Mouse (Mus musculus): Measurements from ENCODE around the gene Slc32a1. TPM values are rescaled to one million over a fixed set of nuclear protein-coding genes. Genes with fewer than 3 reads are reported as not detected.

The Slc32a1 gene
- polyA plus RNA-seq (2016; fragmentation: Nextera tagmentation; extraction: Ambion mirVana) = 0.08 TPM in 1 of 2 replicates, not detected in the other

GRCm38 (mm10) chr2:158610488-158611325, at the start of gene Slc32a1:
TSS of gene Slc32a1 (plus strand) at chr2:158610767.
- H3K4me2 ChIP-seq = peak within 1 kb of the TSS; percentile 53
- peak; percentile 52; the same call in 1 of the 2 replicates for ATAC-seq (ENCODE audit: insufficient number of reproducible peaks, low FRiP score)
- H3K27ac ChIP-seq (ENCODE audit: poor library complexity, severe bottlenecking) = no peak within 1 kb of the TSS
- no peaks in the 10 kb centered on the region for H3K36me3 ChIP-seq
- H3K9ac ChIP-seq = no peak within 1 kb of the TSS
- peaks cover 44% of the 10 kb centered on the region for H3K4me1 ChIP-seq (replicated peaks)
- peaks cover 99% of the 10 kb centered on the region for H3K27me3 ChIP-seq (replicated peaks)
- under 1% methylated on average over 77 of the region's 77 CpGs for WGBS
- peak within 1 kb of the TSS; percentile 30 for H3K4me3 ChIP-seq
- H3K9me3 ChIP-seq (replicated peaks) = no peaks in the 10 kb centered on the region

- peaks cover 14% of the 10 kb centered on the region for H3K4me1 ChIP-seq (replicated peaks)
- no peak for ATAC-seq (ENCODE audit: insufficient number of reproducible peaks, low FRiP score)
- no peak overlapping the region for H3K4me3 ChIP-seq
- H3K27me3 ChIP-seq (replicated peaks) = peaks cover 43% of the 10 kb centered on the region
- H3K27ac ChIP-seq (ENCODE audit: poor library complexity, severe bottlenecking) = no peak overlapping the region
- no peak overlapping the region for H3K9ac ChIP-seq
- H3K36me3 ChIP-seq = no peaks in the 10 kb centered on the region
- no peak overlapping the region for H3K4me2 ChIP-seq
- peaks cover 5% of the 10 kb centered on the region; the same call in 1 of the 2 replicates for H3K9me3 ChIP-seq (replicated peaks)
- 11% methylated on average over 9 of the region's 9 CpGs for WGBS
These were observed 49.8 kb upstream of the Slc32a1 start for GRCm38 (mm10) chr2:158560801-158561200.

- H3K4me3 ChIP-seq = no peak overlapping the region
- no peak overlapping the region for H3K27ac ChIP-seq (ENCODE audit: poor library complexity, severe bottlenecking)
- no peak overlapping the region; the same call in 1 of the 2 replicates for H3K9ac ChIP-seq
- peaks cover 11% of the 10 kb centered on the region for H3K4me1 ChIP-seq (replicated peaks)
- peaks cover 5% of the 10 kb centered on the region; the same call in 1 of the 2 replicates for H3K9me3 ChIP-seq (replicated peaks)
- H3K4me2 ChIP-seq = no peak overlapping the region
- H3K27me3 ChIP-seq (replicated peaks) = peaks cover 43% of the 10 kb centered on the region
- WGBS = 21% methylated on average over 3 of the region's 3 CpGs
- no peaks in the 10 kb centered on the region for H3K36me3 ChIP-seq
- ATAC-seq (ENCODE audit: insufficient number of reproducible peaks, low FRiP score) = no peak
These were observed 49.0 kb upstream of the Slc32a1 start for GRCm38 (mm10) chr2:158561371-158562144.

GRCm38 (mm10) chr2:158570421-158571081, 40.0 kb upstream of the Slc32a1 start:
- Histone ChIP-seq H3K9ac (no peak overlapping the region), H3K9me3 (replicated peaks) (no peaks in the 10 kb centered on the region), H3K4me2 (no peak overlapping the region), H3K4me3 (no peak overlapping the region), H3K27ac (ENCODE audit: poor library complexity, severe bottlenecking) (no peak overlapping the region), H3K36me3 (no peaks in the 10 kb centered on the region), H3K27me3 (replicated peaks) (peaks cover 48% of the 10 kb centered on the region), H3K4me1 (replicated peaks) (no peaks in the 10 kb centered on the region)
- no peak for ATAC-seq (ENCODE audit: insufficient number of reproducible peaks, low FRiP score)
- 27% methylated on average over 13 of the region's 13 CpGs for WGBS

GRCm38 (mm10) chr2:158579979-158580378, 30.6 kb upstream of the Slc32a1 start:
- 39% methylated on average over 4 of the region's 4 CpGs for WGBS
- no peak overlapping the region for H3K4me2 ChIP-seq
- no peak overlapping the region for H3K9ac ChIP-seq
- no peaks in the 10 kb centered on the region for H3K36me3 ChIP-seq
- peaks cover 4% of the 10 kb centered on the region for H3K4me1 ChIP-seq (replicated peaks)
- H3K4me3 ChIP-seq = no peak overlapping the region
- no peaks in the 10 kb centered on the region for H3K9me3 ChIP-seq (replicated peaks)
- peaks cover 23% of the 10 kb centered on the region for H3K27me3 ChIP-seq (replicated peaks)
- H3K27ac ChIP-seq (ENCODE audit: poor library complexity, severe bottlenecking) = no peak overlapping the region
- no peak for ATAC-seq (ENCODE audit: insufficient number of reproducible peaks, low FRiP score)

GRCm38 (mm10) chr2:158584621-158585358, 25.8 kb upstream of the Slc32a1 start:
- peak; percentile 81 for ATAC-seq (ENCODE audit: insufficient number of reproducible peaks, low FRiP score)
- no peak overlapping the region for H3K9ac ChIP-seq
- peaks cover 25% of the 10 kb centered on the region for H3K27me3 ChIP-seq (replicated peaks)
- H3K4me2 ChIP-seq = 0 out of 2 replicates have a peak overlapping the region, but pooled peaks have one; percentile 0
- H3K36me3 ChIP-seq = no peaks in the 10 kb centered on the region
- H3K27ac ChIP-seq (ENCODE audit: poor library complexity, severe bottlenecking) = no peak overlapping the region
- H3K9me3 ChIP-seq (replicated peaks) = no peaks in the 10 kb centered on the region
- no peak overlapping the region for H3K4me3 ChIP-seq
- 2% methylated on average over 12 of the region's 12 CpGs for WGBS
- peaks cover 6% of the 10 kb centered on the region for H3K4me1 ChIP-seq (replicated peaks)

GRCm38 (mm10) chr2:158588524-158589271, 21.9 kb upstream of the Slc32a1 start:
- Histone ChIP-seq H3K36me3 (no peaks in the 10 kb centered on the region), H3K27me3 (replicated peaks) (peaks cover 33% of the 10 kb centered on the region), H3K27ac (ENCODE audit: poor library complexity, severe bottlenecking) (no peak overlapping the region), H3K4me3 (no peak overlapping the region), H3K9me3 (replicated peaks) (no peaks in the 10 kb centered on the region), H3K4me1 (replicated peaks) (peaks cover 6% of the 10 kb centered on the region), H3K4me2 (no peak overlapping the region), H3K9ac (no peak overlapping the region)
- no peak for ATAC-seq (ENCODE audit: insufficient number of reproducible peaks, low FRiP score)
- WGBS = 53% methylated on average over 8 of the region's 8 CpGs

GRCm38 (mm10) chr2:158590495-158590894, 20.1 kb upstream of the Slc32a1 start:
- WGBS = 44% methylated on average over 3 of the region's 3 CpGs

GRCm38 (mm10) chr2:158591286-158591685, 19.3 kb upstream of the Slc32a1 start:
- Histone ChIP-seq H3K36me3 (no peaks in the 10 kb centered on the region), H3K9ac (no peak overlapping the region), H3K27ac (ENCODE audit: poor library complexity, severe bottlenecking) (no peak overlapping the region), H3K4me1 (replicated peaks) (no peaks in the 10 kb centered on the region), H3K27me3 (replicated peaks) (peaks cover 48% of the 10 kb centered on the region), H3K9me3 (replicated peaks) (no peaks in the 10 kb centered on the region), H3K4me3 (no peak overlapping the region), H3K4me2 (no peak overlapping the region)
- 50% methylated on average over 5 of the region's 5 CpGs for WGBS
- no peak for ATAC-seq (ENCODE audit: insufficient number of reproducible peaks, low FRiP score)

More at GRCm38 (mm10) chr2:158590495-158590894, 20.1 kb upstream of the Slc32a1 start:
- H3K27ac ChIP-seq (ENCODE audit: poor library complexity, severe bottlenecking) = no peak overlapping the region
- no peaks in the 10 kb centered on the region for H3K36me3 ChIP-seq
- H3K4me2 ChIP-seq = no peak overlapping the region
- H3K9me3 ChIP-seq (replicated peaks) = no peaks in the 10 kb centered on the region
- ATAC-seq (ENCODE audit: insufficient number of reproducible peaks, low FRiP score) = no peak
- H3K4me3 ChIP-seq = no peak overlapping the region
- peaks cover 40% of the 10 kb centered on the region for H3K27me3 ChIP-seq (replicated peaks)
- H3K4me1 ChIP-seq (replicated peaks) = no peaks in the 10 kb centered on the region
- no peak overlapping the region for H3K9ac ChIP-seq

GRCm38 (mm10) chr2:158593371-158593770, 17.2 kb upstream of the Slc32a1 start:
- peaks cover 49% of the 10 kb centered on the region for H3K27me3 ChIP-seq (replicated peaks)
- no peak for ATAC-seq (ENCODE audit: insufficient number of reproducible peaks, low FRiP score)
- H3K4me1 ChIP-seq (replicated peaks) = no peaks in the 10 kb centered on the region
- 65% methylated on average over 4 of the region's 4 CpGs for WGBS
- H3K4me3 ChIP-seq = no peak overlapping the region
- no peaks in the 10 kb centered on the region for H3K9me3 ChIP-seq (replicated peaks)
- H3K9ac ChIP-seq = no peak overlapping the region
- H3K36me3 ChIP-seq = no peaks in the 10 kb centered on the region
- no peak overlapping the region for H3K4me2 ChIP-seq
- H3K27ac ChIP-seq (ENCODE audit: poor library complexity, severe bottlenecking) = no peak overlapping the region
